Mouse (Mus musculus) limb, embryonic 11.5 days (tissue): ENCODE measurements around the gene Tgfbrap1. TPM values are rescaled to one million over a fixed set of nuclear protein-coding genes. Genes with fewer than 3 reads are reported as not detected.

ENCODE experiments used
- ATAC-seq: fragments of 200-750 bp; cut with Nextera tagmentation; 2 replicates; pipeline ENCODE4 v1.8.0; 2017; ENCODE audit warnings: low read depth; ENCODE audit not compliant: insufficient number of reproducible peaks, low FRiP score, low TSS enrichment
- DNase-seq: peaks from one replicate; pipeline ENCODE4 v3.0.0-alpha.2; 2015; ENCODE audit warnings: low spot score
- H3K27ac ChIP-seq: fragments of 300-500 bp; sonication (generic); replicated peaks from 2 replicates; pipeline ENCODE4 v1.5.1; 2014; ENCODE audit warnings: low read depth, mild to moderate bottlenecking, low read length
- H3K27me3 ChIP-seq: fragments of 300-500 bp; sonication (generic); 2 replicates; pipeline ENCODE4 v1.6.1; 2014; ENCODE audit warnings: mild to moderate bottlenecking, low read length, mixed read lengths; ENCODE audit not compliant: control insufficient read depth, insufficient read depth
- H3K36me3 ChIP-seq: fragments of 300-500 bp; sonication (generic); 2 replicates; pipeline ENCODE4 v1.6.1; 2014; ENCODE audit warnings: mild to moderate bottlenecking, low read length, moderate library complexity, mixed read lengths; ENCODE audit not compliant: control insufficient read depth, insufficient read depth
- H3K4me1 ChIP-seq: fragments of 300-500 bp; sonication (generic); 2 replicates; pipeline ENCODE4 v1.6.1; 2014; ENCODE audit warnings: low read length, mixed read lengths; ENCODE audit not compliant: control insufficient read depth, insufficient read depth
- H3K4me2 ChIP-seq: fragments of 300-500 bp; sonication (generic); 2 replicates; pipeline ENCODE4 v1.6.1; 2014; ENCODE audit warnings: low read depth, mild to moderate bottlenecking, moderate library complexity; ENCODE audit not compliant: severe bottlenecking
- H3K4me3 ChIP-seq: fragments of 300-500 bp; sonication (generic); 2 replicates; pipeline ENCODE4 v1.5.1; 2014; ENCODE audit warnings: low read depth, low read length
- H3K9ac ChIP-seq: fragments of 300-500 bp; sonication (generic); 2 replicates; pipeline ENCODE4 v1.6.1; 2014; ENCODE audit warnings: mild to moderate bottlenecking, low read length
- H3K9me3 ChIP-seq: fragments of 300-500 bp; sonication (generic); 2 replicates; pipeline ENCODE4 v1.6.1; 2016; ENCODE audit warnings: low read length; ENCODE audit not compliant: control insufficient read depth
- WGBS: fragments of 180-500 bp; shearing (Covaris S2); extraction: QIAGEN DNeasy Blood & Tissue Kit; methylation state at CpG from one replicate; pipeline ENCODE4 v1.1.7; 2014; 5-methylcytosine and 5-hydroxymethylcytosine counted together
- polyA plus RNA-seq: library from polyadenylated mRNA; unstranded; fragments of >200 nt; fragmentation: Nextera tagmentation; extraction: Ambion mirVana; gene quantifications from 2 replicates; pipeline ENCODE4 v1.2.1, GENCODE M21; 2014

Tgfbrap1 gene
- polyA plus RNA-seq, 1 experiment from 2014 or later: 10.5 TPM

DNA sequence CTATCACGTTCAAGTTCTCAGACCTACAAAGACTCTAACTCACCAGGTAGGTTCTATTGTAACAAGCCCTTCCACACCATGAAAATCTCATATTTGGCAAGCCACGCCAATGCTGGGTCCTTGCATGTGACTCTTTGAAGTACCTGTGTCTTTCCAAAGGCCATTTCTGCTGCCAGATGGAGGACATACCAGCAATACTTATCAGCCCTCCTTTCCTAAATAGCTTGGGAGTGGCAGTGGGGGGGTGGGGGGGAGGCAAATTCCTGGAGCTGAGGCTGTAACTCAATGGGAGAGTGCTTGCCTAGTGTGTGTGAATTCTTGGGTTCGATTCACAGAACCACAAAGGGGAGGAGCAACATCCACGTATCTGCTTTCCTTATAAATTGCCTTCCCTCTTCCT is 26.3 kb upstream of the Tgfbrap1 start:
- DNase-seq (no peak), ATAC-seq (no peak)
- Histone ChIP-seq H3K4me3 (no peak overlapping the region), H3K9ac (no peak overlapping the region), H3K27me3 (no peaks in the 10 kb centered on the region), H3K36me3 (no peaks in the 10 kb centered on the region; the same call in 1 of the 2 replicates), H3K4me1 (no peaks in the 10 kb centered on the region), H3K9me3 (no peaks in the 10 kb centered on the region), H3K4me2 (no peak overlapping the region), H3K27ac (no peak overlapping the region)
- WGBS: 82% methylated on average over 4 of the region's 4 CpGs

DNA sequence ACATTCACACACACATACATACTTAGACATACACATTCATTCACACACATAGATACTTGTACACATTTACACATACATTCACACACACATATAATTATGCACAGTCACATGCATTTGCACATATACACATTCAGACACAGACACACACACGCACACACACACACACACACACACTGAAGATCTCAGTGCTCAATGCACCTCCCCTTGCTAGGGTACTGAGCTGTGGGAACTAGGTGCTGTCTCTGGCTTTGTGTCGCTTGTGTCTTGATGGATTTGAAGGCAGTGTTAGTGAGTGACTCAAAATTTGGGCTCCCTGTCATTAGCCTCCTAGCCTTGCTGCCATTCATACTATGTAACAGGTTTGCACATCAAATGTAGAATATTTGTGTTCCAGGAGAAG is 24.2 kb upstream of the Tgfbrap1 start:
- Histone ChIP-seq H3K4me3 (no peak overlapping the region), H3K9ac (no peak overlapping the region), H3K4me1 (no peaks in the 10 kb centered on the region), H3K9me3 (no peaks in the 10 kb centered on the region), H3K27ac (no peak overlapping the region), H3K27me3 (no peaks in the 10 kb centered on the region), H3K4me2 (no peak overlapping the region), H3K36me3 (peaks cover 4% of the 10 kb centered on the region; the same call in 1 of the 2 replicates)
- 83% methylated on average over 2 of the region's 2 CpGs for WGBS
- DNase-seq (no peak), ATAC-seq (no peak)

DNA sequence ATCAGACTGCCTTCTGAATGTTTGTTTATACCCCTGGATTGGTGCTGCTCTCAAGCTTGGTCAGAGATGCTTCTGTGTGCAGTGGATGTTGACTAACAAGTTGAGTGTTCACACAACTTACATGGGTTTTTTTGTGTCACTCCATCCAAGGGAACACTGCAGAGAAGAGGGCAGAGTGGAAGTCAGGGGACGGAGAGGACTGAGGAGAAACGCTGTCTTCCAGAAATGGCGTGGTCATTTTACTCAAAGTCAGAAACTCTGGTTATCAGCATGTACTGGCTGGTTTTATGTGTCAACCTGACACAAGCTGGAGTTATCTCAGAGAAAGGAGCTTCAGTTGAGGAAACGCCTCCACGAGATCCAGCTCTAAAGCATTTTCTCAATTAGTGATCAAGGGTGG is 22.5 kb upstream of the Tgfbrap1 start:
- H3K9ac ChIP-seq: no peak overlapping the region
- H3K4me3 ChIP-seq: no peak overlapping the region
- peaks cover 7% of the 10 kb centered on the region; the same call in 1 of the 2 replicates for H3K36me3 ChIP-seq
- DNase-seq (no peak), ATAC-seq (no peak)
- no peaks in the 10 kb centered on the region for H3K9me3 ChIP-seq
- no peaks in the 10 kb centered on the region for H3K4me1 ChIP-seq
- no peak overlapping the region for H3K27ac ChIP-seq
- no peaks in the 10 kb centered on the region for H3K27me3 ChIP-seq
- no peak overlapping the region for H3K4me2 ChIP-seq
- WGBS: 93% methylated on average over 5 of the region's 5 CpGs

DNA sequence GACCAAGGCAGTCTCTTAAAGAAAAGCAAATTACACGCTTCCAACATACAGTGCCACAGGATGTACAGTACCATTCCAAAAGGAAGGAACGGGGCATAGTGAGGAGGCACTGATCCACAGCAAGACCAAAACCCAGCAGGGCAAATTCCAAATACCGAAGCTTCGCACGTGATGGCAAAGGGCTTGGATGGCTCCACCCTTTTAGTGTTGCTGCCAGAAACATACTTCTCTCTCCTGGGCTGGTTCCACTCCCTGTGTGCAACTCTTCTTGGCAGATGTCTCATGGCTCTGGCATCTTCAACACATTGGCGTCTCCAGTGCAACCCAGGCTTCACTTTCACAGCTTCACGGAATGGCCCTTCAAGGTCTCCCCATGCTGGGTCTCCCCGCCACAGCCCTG is 19.0 kb upstream of the Tgfbrap1 start:
- Histone ChIP-seq H3K4me3 (no peak overlapping the region), H3K27me3 (no peaks in the 10 kb centered on the region), H3K4me2 (no peak overlapping the region), H3K36me3 (peaks cover 10% of the 10 kb centered on the region; the same call in 1 of the 2 replicates), H3K9me3 (no peaks in the 10 kb centered on the region), H3K4me1 (no peaks in the 10 kb centered on the region), H3K9ac (no peak overlapping the region), H3K27ac (no peak overlapping the region)
- no peak for ATAC-seq
- DNase-seq: no peak
- WGBS: 95% methylated on average over 8 of the region's 8 CpGs

DNA sequence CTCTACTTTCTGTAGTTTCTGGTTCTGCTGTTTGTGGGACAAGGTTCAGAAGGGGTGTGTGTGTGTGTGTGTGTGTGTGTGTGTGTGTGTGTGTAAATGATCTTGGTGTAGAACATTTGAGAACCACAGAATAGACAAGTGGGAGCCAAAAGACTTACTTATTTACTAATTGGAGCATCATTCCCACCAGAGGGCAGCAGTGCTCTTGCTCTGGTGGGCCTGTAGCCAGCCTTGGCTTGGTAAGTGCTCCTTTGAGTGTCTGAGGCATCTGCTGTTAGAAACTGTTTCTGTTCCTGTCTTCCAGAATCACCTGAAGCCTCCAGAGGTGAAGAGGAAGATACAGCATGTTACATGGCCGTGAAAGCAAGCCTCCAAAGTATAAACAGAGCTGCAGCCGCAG is 14.4 kb upstream of the Tgfbrap1 start:
- H3K9me3 ChIP-seq: no peaks in the 10 kb centered on the region
- no peak overlapping the region for H3K9ac ChIP-seq
- H3K4me3 ChIP-seq: no peak overlapping the region
- ATAC-seq (no peak), DNase-seq (peak; percentile 51)
- 90% methylated on average over 2 of the region's 2 CpGs for WGBS
- H3K36me3 ChIP-seq: peaks cover 10% of the 10 kb centered on the region; the same call in 1 of the 2 replicates
- H3K4me2 ChIP-seq: no peak overlapping the region
- H3K4me1 ChIP-seq: no peaks in the 10 kb centered on the region
- H3K27ac ChIP-seq: no peak overlapping the region
- no peaks in the 10 kb centered on the region for H3K27me3 ChIP-seq

DNA sequence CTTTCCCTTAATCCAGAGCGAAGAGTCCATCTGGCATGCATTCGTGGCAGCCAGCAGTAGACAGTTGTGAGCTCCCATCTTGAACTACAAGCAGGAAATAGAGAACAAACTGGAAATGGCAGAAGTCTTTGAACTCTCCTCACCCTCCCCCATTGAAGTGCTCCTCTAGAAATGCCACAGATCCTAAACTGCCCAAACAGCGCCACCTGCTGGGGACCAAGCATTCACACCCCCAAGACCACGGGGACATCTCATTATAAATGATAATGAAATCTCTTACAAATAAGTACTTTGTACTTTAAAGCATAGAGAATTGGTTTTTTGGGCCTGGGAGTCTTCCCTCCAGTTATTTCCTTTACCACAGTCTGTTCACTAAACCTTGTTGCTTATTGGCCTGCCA is 12.1 kb upstream of the Tgfbrap1 start:
- Histone ChIP-seq H3K9me3 (no peaks in the 10 kb centered on the region), H3K4me2 (no peak overlapping the region), H3K9ac (no peak overlapping the region), H3K27ac (no peak overlapping the region), H3K4me1 (no peaks in the 10 kb centered on the region), H3K4me3 (no peak overlapping the region), H3K27me3 (no peaks in the 10 kb centered on the region), H3K36me3 (peaks cover 5% of the 10 kb centered on the region; the same call in 1 of the 2 replicates)
- 52% methylated on average over 4 of the region's 4 CpGs for WGBS
- peak; percentile 38 for DNase-seq
- ATAC-seq: no peak

DNA sequence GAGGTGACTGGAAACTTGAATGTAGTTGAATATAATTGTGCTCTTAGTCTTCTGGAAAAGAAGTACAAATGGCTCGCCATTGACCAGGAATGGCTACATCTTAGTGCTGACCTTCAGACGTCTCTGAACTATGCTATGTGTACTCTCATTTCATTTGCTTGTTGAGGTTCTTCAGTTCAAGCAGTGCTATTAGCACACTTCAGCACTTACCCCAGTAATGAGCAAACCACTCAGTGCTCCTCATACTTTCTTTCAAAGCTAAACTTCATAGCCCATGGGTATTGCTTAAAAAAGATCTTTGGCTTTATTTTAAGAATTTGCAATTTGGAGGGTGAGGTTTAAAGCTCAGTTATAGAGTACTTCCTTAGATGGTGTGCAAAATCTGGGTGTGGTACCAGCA is 10.3 kb upstream of the Tgfbrap1 start:
- no peaks in the 10 kb centered on the region for H3K9me3 ChIP-seq
- ATAC-seq (no peak), DNase-seq (no peak)
- no peaks in the 10 kb centered on the region for H3K27me3 ChIP-seq
- H3K4me2 ChIP-seq: no peak overlapping the region
- no peaks in the 10 kb centered on the region for H3K4me1 ChIP-seq
- H3K36me3 ChIP-seq: 0 out of 2 replicates have a peak, but pooled peaks cover 2% of the 10 kb centered on the region
- WGBS: 84% methylated on average over 2 of the region's 2 CpGs
- H3K9ac ChIP-seq: no peak overlapping the region
- H3K27ac ChIP-seq: no peak overlapping the region
- H3K4me3 ChIP-seq: no peak overlapping the region

DNA sequence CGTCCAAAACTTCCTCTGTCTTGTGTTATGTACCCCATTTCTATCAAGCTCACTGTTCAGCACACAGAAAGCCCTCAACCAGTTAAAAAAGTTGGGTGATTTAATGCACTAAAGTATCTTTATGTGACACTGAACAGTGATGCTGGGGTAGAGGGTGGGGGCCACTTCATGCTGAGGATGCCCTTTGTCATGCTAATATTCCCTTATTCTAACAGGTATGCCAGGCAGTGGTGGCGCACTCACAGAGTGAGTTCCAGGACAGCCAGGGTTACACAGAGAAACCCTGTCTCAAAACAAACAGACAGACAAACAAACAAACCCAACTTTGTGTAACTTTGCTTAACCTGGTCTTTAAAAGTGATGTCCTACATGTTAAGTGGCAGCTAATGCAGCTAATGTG is 4.2 kb downstream of the Tgfbrap1 start:
- Histone ChIP-seq H3K4me1 (peaks cover 4% of the 10 kb centered on the region; the same call in 1 of the 2 replicates), H3K27me3 (no peaks in the 10 kb centered on the region), H3K9ac (no peak overlapping the region), H3K4me3 (no peak overlapping the region), H3K36me3 (no peaks in the 10 kb centered on the region), H3K9me3 (no peaks in the 10 kb centered on the region), H3K27ac (no peak overlapping the region), H3K4me2 (no peak overlapping the region)
- ATAC-seq (no peak), DNase-seq (no peak)
- 88% methylated on average over 2 of the region's 2 CpGs for WGBS
